Mouse (Mus musculus) brain, embryonic 14.5 days (tissue): ENCODE results near the gene 2900011O08Rik.

Experiments used
- CTCF ChIP-seq: fragments of 200-500 bp; IDR thresholded peaks from 2 replicates; pipeline ENCODE4 v1.5.1; 2012; ENCODE audit warnings: inconsistent platforms, mild to moderate bottlenecking, moderate library complexity, borderline replicate concordance; ENCODE audit not compliant: insufficient read depth, insufficient read length; ENCODE audit errors: extremely low read depth
- POLR2A ChIP-seq: fragments of 200-500 bp; IDR thresholded peaks from 2 replicates; pipeline ENCODE4 v1.6.1; 2012; ENCODE audit warnings: mild to moderate bottlenecking, inconsistent platforms, borderline replicate concordance; ENCODE audit not compliant: poor library complexity, insufficient read depth, insufficient read length, severe bottlenecking; ENCODE audit errors: extremely low read depth

DNA sequence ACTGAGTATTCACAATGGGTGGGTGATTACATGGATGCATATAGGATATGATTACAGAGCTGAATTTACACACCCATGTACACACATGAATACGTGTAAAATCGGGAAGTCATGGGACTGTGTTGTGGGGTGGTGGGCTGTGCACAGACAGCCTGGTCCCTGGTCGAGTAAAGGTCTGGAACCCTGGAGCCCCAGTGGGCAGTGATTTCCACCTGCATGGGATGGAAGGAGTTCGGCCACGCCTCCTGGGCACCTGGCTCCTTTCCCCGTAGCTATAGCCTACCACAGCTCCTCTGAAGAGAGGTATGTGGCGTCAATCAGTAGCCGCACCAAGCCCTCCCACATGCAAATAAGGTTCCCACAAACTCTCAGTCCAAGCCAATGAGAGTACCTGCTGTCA lies 30.9 kb downstream of the 2900011O08Rik start:
- TF ChIP-seq CTCF: no peak
- TF ChIP-seq POLR2A: no peak
